Mouse (Mus musculus) embryonic fibroblast, embryonic 13.5 days (primary cell): ENCODE data around the gene Blvrb. TPM values are rescaled to one million over a fixed set of nuclear protein-coding genes. Genes with fewer than 3 reads are reported as not detected.

Source experiments
- H3K27ac ChIP-seq: 2 replicates; pipeline ENCODE4 v1.5.1; 2012; ENCODE audit warnings: low read length, control low read depth, inconsistent platforms; ENCODE audit not compliant: insufficient read depth
- H3K4me1 ChIP-seq: 2 replicates; pipeline ENCODE4 v1.6.1; 2011; ENCODE audit warnings: low read length; ENCODE audit not compliant: control insufficient read depth, insufficient read depth
- H3K4me3 ChIP-seq: 2 replicates; pipeline ENCODE4 v1.5.1; 2011; ENCODE audit warnings: mild to moderate bottlenecking, control low read depth, low read length; ENCODE audit not compliant: insufficient read depth
- CTCF ChIP-seq: IDR thresholded peaks from 2 replicates; pipeline ENCODE4 v1.5.1; 2011; ENCODE audit warnings: mild to moderate bottlenecking, control low read depth, low read length, moderate library complexity, borderline replicate concordance; ENCODE audit not compliant: insufficient read depth
- POLR2A ChIP-seq: IDR thresholded peaks from 2 replicates; pipeline ENCODE4 v1.6.1; 2011; ENCODE audit warnings: low read depth, mild to moderate bottlenecking, control low read depth, low read length, moderate library complexity
- polyA plus RNA-seq: library from polyadenylated mRNA; stranded (reverse); fragments of >200 nt; gene quantifications from 2 replicates; pipeline ENCODE4 v1.2.4, GENCODE M21; 2011; ENCODE audit warnings: low read depth; ENCODE audit not compliant: missing spikeins, insufficient read length

Blvrb gene
- polyA plus RNA-seq, 1 experiment: 16.6 TPM

GRCm38 (mm10) chr7:27448421-27449206, 836 bp downstream of the Blvrb start:
- TF ChIP-seq POLR2A (no peak), CTCF (no peak)
- Histone ChIP-seq H3K4me3 (peak overlapping the region; percentile 62), H3K4me1 (peaks cover 4% of the 10 kb centered on the region; the same call in 1 of the 2 replicates), H3K27ac (no peak overlapping the region; the same call in 1 of the 2 replicates)

GRCm38 (mm10) chr7:27449256-27449862, 1.6 kb downstream of the Blvrb start:
- Histone ChIP-seq H3K27ac (no peak overlapping the region; the same call in 1 of the 2 replicates), H3K4me1 (peaks cover 4% of the 10 kb centered on the region; the same call in 1 of the 2 replicates), H3K4me3 (no peak overlapping the region)
- TF ChIP-seq POLR2A (no peak), CTCF (no peak)

- no peak overlapping the region for H3K4me3 ChIP-seq
- no peak for TF ChIP-seq POLR2A
- TF ChIP-seq CTCF: no peak
- peaks cover 4% of the 10 kb centered on the region; the same call in 1 of the 2 replicates for H3K4me1 ChIP-seq
- no peak overlapping the region for H3K27ac ChIP-seq
Observed at GRCm38 (mm10) chr7:27451359-27451758, 3.6 kb downstream of the Blvrb start.

- H3K27ac ChIP-seq: no peak overlapping the region
- TF ChIP-seq CTCF: no peak
- TF ChIP-seq POLR2A: no peak
- H3K4me3 ChIP-seq: no peak overlapping the region
- H3K4me1 ChIP-seq: no peaks in the 10 kb centered on the region
Observed at GRCm38 (mm10) chr7:27452206-27452770, 4.5 kb downstream of the Blvrb start.

- Histone ChIP-seq H3K4me1 (no peaks in the 10 kb centered on the region), H3K27ac (no peak overlapping the region), H3K4me3 (no peak overlapping the region)
- TF ChIP-seq CTCF (no peak), POLR2A (no peak)
Observed at GRCm38 (mm10) chr7:27454461-27455121, 6.8 kb downstream of the Blvrb start.

- TF ChIP-seq CTCF (no peak), POLR2A (no peak)
- no peak overlapping the region for H3K4me3 ChIP-seq
- no peak overlapping the region for H3K27ac ChIP-seq
- H3K4me1 ChIP-seq: no peaks in the 10 kb centered on the region
Observed at GRCm38 (mm10) chr7:27455273-27455672, 7.5 kb downstream of the Blvrb start.

GRCm38 (mm10) chr7:27458614-27459013, 10.8 kb downstream of the Blvrb start:
- no peak for TF ChIP-seq POLR2A
- TF ChIP-seq CTCF: no peak
- Histone ChIP-seq H3K4me1 (no peaks in the 10 kb centered on the region), H3K27ac (no peak overlapping the region), H3K4me3 (no peak overlapping the region)

GRCm38 (mm10) chr7:27459640-27460039, 11.9 kb downstream of the Blvrb start:
- H3K4me3 ChIP-seq: no peak overlapping the region
- TF ChIP-seq CTCF: no peak
- TF ChIP-seq POLR2A: no peak
- no peak overlapping the region for H3K27ac ChIP-seq
- no peaks in the 10 kb centered on the region for H3K4me1 ChIP-seq

- no peak overlapping the region for H3K27ac ChIP-seq
- H3K4me1 ChIP-seq: no peaks in the 10 kb centered on the region
- H3K4me3 ChIP-seq: no peak overlapping the region
- TF ChIP-seq POLR2A (no peak), CTCF (no peak)
Observed at GRCm38 (mm10) chr7:27460477-27460876, 12.7 kb downstream of the Blvrb start.
